Mouse (Mus musculus) kidney, adult 2 months (tissue): ENCODE measurements around the gene Maml3.

Experiments used
- CTCF ChIP-seq: fragments of 200-500 bp; conservative IDR thresholded peaks from 2 replicates; pipeline ENCODE4 v1.5.1; 2011; ENCODE audit warnings: low read depth, mild to moderate bottlenecking, control low read depth, low read length, moderate library complexity, mixed read lengths; ENCODE audit not compliant: insufficient read depth, insufficient read length
- POLR2A ChIP-seq: fragments of 200-500 bp; IDR thresholded peaks from one replicate; pipeline ENCODE4 v1.6.1; 2011; ENCODE audit warnings: low read depth, low read length, control low read depth

GRCm38 (mm10) chr3:51838696-51839352 lies 266.1 kb downstream of the Maml3 start:
- TF ChIP-seq CTCF, result no peak
- no peak for TF ChIP-seq POLR2A
